Mouse (Mus musculus): ENCODE results near the gene Camk1d.

DNA sequence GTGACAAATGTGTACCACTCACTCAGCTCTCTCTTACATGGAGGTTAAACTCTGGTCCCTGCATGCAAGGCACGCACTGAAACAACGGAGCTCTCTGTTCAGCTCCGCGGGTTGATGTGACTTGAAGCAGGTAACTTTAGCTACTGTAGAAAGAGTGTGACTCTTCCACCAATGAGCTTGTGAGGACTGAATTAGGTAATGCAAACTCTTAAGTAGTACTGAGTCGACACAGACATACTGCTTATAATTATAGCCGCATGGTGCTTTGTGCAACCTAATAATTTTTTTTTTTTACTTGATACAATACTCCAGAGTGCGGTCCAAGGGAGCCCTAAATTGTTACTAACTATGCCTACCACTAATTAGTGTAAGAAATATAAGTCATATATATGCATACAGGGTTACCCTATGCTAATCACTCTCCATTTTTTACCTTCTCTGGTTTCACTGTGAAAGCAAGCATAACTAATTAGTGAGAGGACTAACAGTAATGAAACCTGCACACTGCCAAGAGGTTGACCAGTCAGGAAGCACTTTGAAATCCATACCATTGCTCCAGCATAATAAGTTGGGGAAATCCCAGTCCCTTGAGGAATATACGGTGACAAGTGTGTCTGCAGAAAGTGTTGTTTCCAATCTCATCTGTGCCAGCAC lies 125.9 kb downstream of the Camk1d start:
- TF ChIP-seq POLR2A (IDR thresholded peaks at IDR 0.05; ENCODE audit: low read depth, low read length): no peak
- TF ChIP-seq CTCF (IDR thresholded peaks at IDR 0.05; ENCODE audit: extremely low read depth, insufficient read length, insufficient replicate concordance, low read depth, low read length): no peak

Data from small intestine, adult 2 months (tissue).